Comparison of ENCODE assay signal across 15 mouse cellular contexts in the genomic region with DNA sequence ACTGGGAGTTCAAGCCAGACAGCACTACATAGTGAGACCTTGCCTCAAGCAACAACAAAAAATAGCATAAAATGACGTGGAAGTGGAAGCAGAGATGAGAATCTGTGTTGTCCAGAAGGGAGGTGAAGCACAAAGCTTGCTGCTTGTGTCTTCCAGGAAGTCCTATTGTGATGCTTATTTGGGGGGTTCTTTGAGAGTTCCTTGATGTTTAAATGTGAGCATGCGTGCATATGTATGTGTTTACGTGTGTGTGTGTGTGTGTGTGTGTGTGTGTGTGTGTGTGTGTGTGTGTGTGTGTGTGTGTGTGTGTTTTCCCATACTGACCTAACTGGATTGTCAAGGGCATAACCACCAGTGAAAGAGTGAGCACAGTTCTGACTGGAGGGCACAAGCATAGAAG.
"Had no signal": no experiment of that assay in that cellular context is flagged by ENCODE, and none has a peak within 500 bp of the region (broad histone marks: within the 10 kb centered on the region; RNA-seq: fewer than 3 reads in every experiment).

No protein-coding gene starts in this region.

- H3K4me2 ChIP-seq: lung, embryonic 14.5 days; midbrain, embryonic 11.5 days; midbrain, embryonic 13.5 days; midbrain, embryonic 15.5 days; neural tube, embryonic 12.5 days; stomach, embryonic 15.5 days had no signal

- H3K36me3 ChIP-seq: midbrain, embryonic 13.5 days; midbrain, embryonic 15.5 days; neural tube, embryonic 12.5 days; stomach, embryonic 15.5 days had no signal

- H3K9me3 ChIP-seq: megakaryocyte, embryonic 14.5 days; midbrain, embryonic 13.5 days; midbrain, embryonic 15.5 days; neural tube, embryonic 12.5 days; stomach, embryonic 15.5 days had no signal

- H3K4me3 ChIP-seq: megakaryocyte, embryonic 14.5 days; midbrain, embryonic 13.5 days; midbrain, embryonic 15.5 days; neural tube, embryonic 12.5 days; stomach, embryonic 15.5 days had no signal

- H3K27me3 ChIP-seq: megakaryocyte, embryonic 14.5 days; midbrain, embryonic 13.5 days; midbrain, embryonic 15.5 days; neural tube, embryonic 12.5 days; stomach, embryonic 15.5 days had no signal

- DNase-seq: lung, adult 18-20 months; lung, embryonic 14.5 days; lung, postnatal 10 days; right cerebral cortex, postnatal 14 days; thymus, adult 2 months; thymus, postnatal 25 days; thymus, postnatal 4 days had no signal

- H3K4me1 ChIP-seq: neural tube, embryonic 12.5 days; stomach, embryonic 15.5 days had no signal

- ATAC-seq: midbrain, embryonic 13.5 days; midbrain, embryonic 15.5 days had no signal

- H3K9ac ChIP-seq: lung, embryonic 14.5 days; midbrain, embryonic 13.5 days; midbrain, embryonic 15.5 days; neural tube, embryonic 12.5 days; stomach, embryonic 15.5 days had no signal

- H3K27ac ChIP-seq: macrophage; midbrain, embryonic 13.5 days; midbrain, embryonic 15.5 days; neural tube, embryonic 12.5 days; stomach, embryonic 15.5 days; stomach, postnatal 0 days had no signal
